Mouse (Mus musculus): ENCODE measurements around the gene Tex261.
A peak's percentile ranks its signal among the peaks of the same experiment; 100 is the strongest.
"Not testable (repeated sequence)": the region's sequence is repeated elsewhere in the genome, so short reads cannot be mapped to it uniquely, and the experiment has no call there.

Tex261 gene

GRCm38 (mm10) chr6:83775638-83776293 lies at the start of gene Tex261:
Gene Tex261 (minus strand): TSS chr6:83775813.
- peak; percentile 82 to 89 for DNase-seq (ENCODE audit: low spot score in 2 of 2)

- no peak for DNase-seq (ENCODE audit: low spot score in 2 of 2)
Measured at GRCm38 (mm10) chr6:83821856-83822255, 46.2 kb upstream of the Tex261 start.

GRCm38 (mm10) chr6:83820727-83821515 lies 45.3 kb upstream of the Tex261 start:
- no peak for DNase-seq (ENCODE audit: low spot score in 2 of 2)

GRCm38 (mm10) chr6:83818996-83819395 lies 43.4 kb upstream of the Tex261 start:
- DNase-seq (ENCODE audit: low spot score in 2 of 2), result no peak

- DNase-seq (ENCODE audit: low spot score in 2 of 2), result no peak
Measured at GRCm38 (mm10) chr6:83815801-83816200, 40.2 kb upstream of the Tex261 start.

GRCm38 (mm10) chr6:83802846-83803245 lies 27.2 kb upstream of the Tex261 start:
- DNase-seq (ENCODE audit: low spot score in 2 of 2), result no peak

- DNase-seq (ENCODE audit: low spot score in 2 of 2), result no peak
Measured at GRCm38 (mm10) chr6:83802033-83802432, 26.4 kb upstream of the Tex261 start.

- no peak for DNase-seq (ENCODE audit: low spot score in 2 of 2)
Measured at GRCm38 (mm10) chr6:83796686-83797085, 21.1 kb upstream of the Tex261 start.

- no peak for DNase-seq (ENCODE audit: low spot score in 2 of 2)
Measured at GRCm38 (mm10) chr6:83795492-83795900, 19.9 kb upstream of the Tex261 start.

GRCm38 (mm10) chr6:83794760-83795296 lies 19.2 kb upstream of the Tex261 start, which contains the start of gene Nagk:
Gene Nagk (plus strand): TSS chr6:83794982.
- peak; percentile 98 for DNase-seq (ENCODE audit: low spot score in 2 of 2)

GRCm38 (mm10) chr6:83791251-83791890 lies 15.8 kb upstream of the Tex261 start:
- DNase-seq (ENCODE audit: low spot score in 2 of 2), result peak; percentile 34 to 65

- not testable (repeated sequence) for DNase-seq (ENCODE audit: low spot score in 2 of 2)
Measured at GRCm38 (mm10) chr6:83790533-83790932, 14.9 kb upstream of the Tex261 start.

GRCm38 (mm10) chr6:83788554-83788953 lies 12.9 kb upstream of the Tex261 start:
- no peak for DNase-seq (ENCODE audit: low spot score in 2 of 2)

- DNase-seq (ENCODE audit: low spot score in 2 of 2), result peak; percentile 66 to 81
Measured at GRCm38 (mm10) chr6:83786426-83786825, 10.8 kb upstream of the Tex261 start.

GRCm38 (mm10) chr6:83779026-83779425 lies 3.4 kb upstream of the Tex261 start:
- peak; percentile 52 to 56 for DNase-seq (ENCODE audit: low spot score in 2 of 2)

GRCm38 (mm10) chr6:83778306-83778705 lies 2.7 kb upstream of the Tex261 start:
- no peak for DNase-seq (ENCODE audit: low spot score in 2 of 2)

- no peak for DNase-seq (ENCODE audit: low spot score in 2 of 2)
Measured at GRCm38 (mm10) chr6:83774781-83775563, 641 bp downstream of the Tex261 start.

GRCm38 (mm10) chr6:83774126-83774525 lies 1.5 kb downstream of the Tex261 start:
- no peak for DNase-seq (ENCODE audit: low spot score in 2 of 2)

GRCm38 (mm10) chr6:83768485-83768884 lies 7.1 kb downstream of the Tex261 start:
- DNase-seq (ENCODE audit: low spot score in 2 of 2), result no peak

- DNase-seq (ENCODE audit: low spot score in 2 of 2), result no peak
Measured at GRCm38 (mm10) chr6:83766982-83767381, 8.6 kb downstream of the Tex261 start.

GRCm38 (mm10) chr6:83762880-83763431 lies 12.7 kb downstream of the Tex261 start:
- DNase-seq (ENCODE audit: low spot score in 2 of 2), result peak in 1 of 2 experiments; percentile 23

Data from natural killer cell, adult 2 months (primary cell).